Mouse (Mus musculus): ENCODE measurements at regions not wholly inside any gene's neighbourhood (a gene's known extent, or its start where the extent isn't known, plus 50 kb on each side); places are given as distances from the start of the nearest gene placed in this dataset.
A peak's percentile ranks its signal among the peaks of the same experiment; 100 is the strongest.

- 0 out of 2 replicates have a peak overlapping the region, but pooled peaks have one; percentile 12 for H3K4me2 ChIP-seq
- peak; percentile 29 for ATAC-seq (replicated peaks; ENCODE audit: insufficient number of reproducible peaks, insufficient read depth, low FRiP score, low read depth)
- WGBS, result 13% methylated on average over 15 of the region's 15 CpGs
- H3K9ac ChIP-seq, result no peak overlapping the region
- H3K27me3 ChIP-seq, result no peaks in the 10 kb centered on the region
- no peak overlapping the region for H3K4me3 ChIP-seq
- peaks cover 13% of the 10 kb centered on the region for H3K4me1 ChIP-seq (replicated peaks)
- H3K27ac ChIP-seq, result peak overlapping the region; percentile 24; the same call in 1 of the 2 replicates
- no peaks in the 10 kb centered on the region for H3K9me3 ChIP-seq (replicated peaks)
- H3K36me3 ChIP-seq, result no peaks in the 10 kb centered on the region
Measured at GRCm38 (mm10) chr4:150758467-150759237, 95.1 kb upstream of the Errfi1 start.

GRCm38 (mm10) chr4:150757815-150758426 lies 95.8 kb upstream of the Errfi1 start:
- no peak overlapping the region for H3K4me2 ChIP-seq

GRCm38 (mm10) chr4:150757291-150757741 lies 96.4 kb upstream of the Errfi1 start:
- no peaks in the 10 kb centered on the region for H3K36me3 ChIP-seq
- peak overlapping the region; percentile 3; the same call in 1 of the 2 replicates for H3K27ac ChIP-seq
- no peak for ATAC-seq (replicated peaks; ENCODE audit: insufficient number of reproducible peaks, insufficient read depth, low FRiP score, low read depth)
- H3K4me3 ChIP-seq, result no peak overlapping the region
- no peaks in the 10 kb centered on the region for H3K27me3 ChIP-seq
- H3K4me2 ChIP-seq, result no peak overlapping the region
- peaks cover 13% of the 10 kb centered on the region for H3K4me1 ChIP-seq (replicated peaks)
- H3K9me3 ChIP-seq (replicated peaks), result no peaks in the 10 kb centered on the region
- no peak overlapping the region for H3K9ac ChIP-seq
- 73% methylated on average over 10 of the region's 10 CpGs for WGBS

More at GRCm38 (mm10) chr4:150757815-150758426, 95.8 kb upstream of the Errfi1 start:
- Histone ChIP-seq H3K9me3 (replicated peaks) (no peaks in the 10 kb centered on the region), H3K27me3 (no peaks in the 10 kb centered on the region), H3K36me3 (no peaks in the 10 kb centered on the region), H3K27ac (peak overlapping the region; percentile 24; the same call in 1 of the 2 replicates), H3K4me3 (no peak overlapping the region), H3K4me1 (replicated peaks) (peaks cover 13% of the 10 kb centered on the region), H3K9ac (no peak overlapping the region)
- ATAC-seq (replicated peaks; ENCODE audit: insufficient number of reproducible peaks, insufficient read depth, low FRiP score, low read depth), result no peak
- 41% methylated on average over 10 of the region's 10 CpGs for WGBS

- H3K4me3 ChIP-seq, result no peak overlapping the region
- no peaks in the 10 kb centered on the region for H3K36me3 ChIP-seq
- H3K4me2 ChIP-seq, result no peak overlapping the region
- no peaks in the 10 kb centered on the region for H3K27me3 ChIP-seq
- peaks cover 13% of the 10 kb centered on the region for H3K4me1 ChIP-seq (replicated peaks)
- H3K9ac ChIP-seq, result no peak overlapping the region
- H3K27ac ChIP-seq, result no peak overlapping the region
- no peaks in the 10 kb centered on the region for H3K9me3 ChIP-seq (replicated peaks)
- WGBS, result 92% methylated on average over 7 of the region's 7 CpGs
- ATAC-seq (replicated peaks; ENCODE audit: insufficient number of reproducible peaks, insufficient read depth, low FRiP score, low read depth), result no peak
Measured at GRCm38 (mm10) chr4:150755446-150755845, 98.3 kb upstream of the Errfi1 start.

GRCm38 (mm10) chr4:150752151-150752550 lies 100.2 kb upstream of the Slc45a1 start:
- no peaks in the 10 kb centered on the region for H3K27me3 ChIP-seq
- WGBS, result 78% methylated on average over 8 of the region's 8 CpGs
- no peak overlapping the region for H3K9ac ChIP-seq
- no peak overlapping the region for H3K27ac ChIP-seq
- H3K4me1 ChIP-seq (replicated peaks), result peaks cover 14% of the 10 kb centered on the region
- ATAC-seq (replicated peaks; ENCODE audit: insufficient number of reproducible peaks, insufficient read depth, low FRiP score, low read depth), result no peak
- no peak overlapping the region for H3K4me2 ChIP-seq
- no peaks in the 10 kb centered on the region for H3K9me3 ChIP-seq (replicated peaks)
- no peaks in the 10 kb centered on the region for H3K36me3 ChIP-seq
- H3K4me3 ChIP-seq, result no peak overlapping the region

GRCm38 (mm10) chr4:150750445-150751213 lies 98.7 kb upstream of the Slc45a1 start:
- Histone ChIP-seq H3K27me3 (no peaks in the 10 kb centered on the region), H3K9me3 (replicated peaks) (no peaks in the 10 kb centered on the region), H3K4me1 (replicated peaks) (peaks cover 27% of the 10 kb centered on the region), H3K4me2 (no peak overlapping the region), H3K36me3 (no peaks in the 10 kb centered on the region), H3K9ac (no peak overlapping the region), H3K27ac (no peak overlapping the region), H3K4me3 (no peak overlapping the region)
- 79% methylated on average over 13 of the region's 13 CpGs for WGBS
- no peak for ATAC-seq (replicated peaks; ENCODE audit: insufficient number of reproducible peaks, insufficient read depth, low FRiP score, low read depth)

- H3K4me2 ChIP-seq, result no peak overlapping the region
- ATAC-seq (replicated peaks; ENCODE audit: insufficient number of reproducible peaks, insufficient read depth, low FRiP score, low read depth), result no peak
- H3K27me3 ChIP-seq, result no peaks in the 10 kb centered on the region
- H3K4me1 ChIP-seq (replicated peaks), result peaks cover 29% of the 10 kb centered on the region
- 79% methylated on average over 8 of the region's 8 CpGs for WGBS
- no peak overlapping the region for H3K9ac ChIP-seq
- H3K4me3 ChIP-seq, result no peak overlapping the region
- no peaks in the 10 kb centered on the region for H3K36me3 ChIP-seq
- no peak overlapping the region for H3K27ac ChIP-seq
- no peaks in the 10 kb centered on the region for H3K9me3 ChIP-seq (replicated peaks)
Measured at GRCm38 (mm10) chr4:150749066-150749465, 97.1 kb upstream of the Slc45a1 start.

GRCm38 (mm10) chr4:150748099-150749000 lies 96.4 kb upstream of the Slc45a1 start:
- Histone ChIP-seq H3K27me3 (no peaks in the 10 kb centered on the region), H3K27ac (peak overlapping the region; percentile 48; the same call in 1 of the 2 replicates), H3K4me1 (replicated peaks) (peaks cover 29% of the 10 kb centered on the region), H3K9me3 (replicated peaks) (no peaks in the 10 kb centered on the region), H3K4me3 (no peak overlapping the region), H3K9ac (no peak overlapping the region), H3K4me2 (no peak overlapping the region), H3K36me3 (no peaks in the 10 kb centered on the region)
- peak; percentile 60 for ATAC-seq (replicated peaks; ENCODE audit: insufficient number of reproducible peaks, insufficient read depth, low FRiP score, low read depth)
- WGBS, result 19% methylated on average over 13 of the region's 13 CpGs

- H3K27ac ChIP-seq, result peak overlapping the region; percentile 70
- H3K36me3 ChIP-seq, result no peaks in the 10 kb centered on the region
- peaks cover 29% of the 10 kb centered on the region for H3K4me1 ChIP-seq (replicated peaks)
- H3K4me3 ChIP-seq, result no peak overlapping the region
- no peaks in the 10 kb centered on the region for H3K27me3 ChIP-seq
- no peak overlapping the region for H3K4me2 ChIP-seq
- H3K9ac ChIP-seq, result no peak overlapping the region
- ATAC-seq (replicated peaks; ENCODE audit: insufficient number of reproducible peaks, insufficient read depth, low FRiP score, low read depth), result no peak
- H3K9me3 ChIP-seq (replicated peaks), result no peaks in the 10 kb centered on the region
- 54% methylated on average over 13 of the region's 13 CpGs for WGBS
Measured at GRCm38 (mm10) chr4:150746430-150746923, 94.5 kb upstream of the Slc45a1 start.

- H3K4me2 ChIP-seq, result no peak overlapping the region
- H3K9ac ChIP-seq, result no peak overlapping the region
- H3K9me3 ChIP-seq (replicated peaks), result no peaks in the 10 kb centered on the region
- 46% methylated on average over 7 of the region's 7 CpGs for WGBS
- peak; percentile 64; the same call in 1 of the 2 replicates for ATAC-seq (replicated peaks; ENCODE audit: insufficient number of reproducible peaks, insufficient read depth, low FRiP score, low read depth)
- H3K4me3 ChIP-seq, result no peak overlapping the region
- H3K27me3 ChIP-seq, result no peaks in the 10 kb centered on the region
- H3K4me1 ChIP-seq (replicated peaks), result peaks cover 29% of the 10 kb centered on the region
- H3K36me3 ChIP-seq, result no peaks in the 10 kb centered on the region
- peak overlapping the region; percentile 70 for H3K27ac ChIP-seq
Measured at GRCm38 (mm10) chr4:150745529-150746429, 93.8 kb upstream of the Slc45a1 start.

Data from heart, embryonic 15.5 days (tissue).